Mouse (Mus musculus) stomach, postnatal 0 days (tissue): ENCODE measurements around the gene Txndc5.

Experiments used
- CTCF ChIP-seq: IDR thresholded peaks from 2 replicates; pipeline ENCODE4 v1.5.1; 2016; ENCODE audit warnings: antibody characterized with exemption, low read depth, mild to moderate bottlenecking, moderate library complexity
- EP300 ChIP-seq: optimal IDR thresholded peaks from 2 replicates; pipeline ENCODE3; 2016; ENCODE audit warnings: antibody characterized with exemption

DNA sequence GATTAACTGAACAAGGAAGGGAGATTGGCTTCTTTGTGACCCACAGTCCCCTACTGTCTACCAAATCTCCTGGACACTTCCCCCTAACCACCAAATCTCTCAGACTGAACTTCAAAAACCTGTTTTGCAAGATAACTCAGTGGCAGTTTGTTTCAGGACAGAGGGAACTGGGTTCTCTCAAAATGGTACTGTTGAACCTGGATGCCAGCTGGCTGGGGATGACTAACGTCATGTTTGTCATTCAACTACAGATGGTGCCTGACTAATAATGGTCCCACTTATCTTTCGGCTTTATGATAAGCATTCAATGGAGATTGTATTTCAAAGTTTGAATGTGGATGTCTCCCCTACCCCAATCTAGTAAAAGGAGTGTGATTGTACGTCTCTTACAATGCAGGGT is 46.0 kb upstream of the Txndc5 start:
- TF ChIP-seq CTCF (no peak), EP300 (no peak)
